Mouse (Mus musculus): ENCODE results near the gene Gm5591.
"Not testable (repeated sequence)": the region's sequence is repeated elsewhere in the genome, so short reads cannot be mapped to it uniquely, and the experiment has no call there.

Gm5591 gene

DNA sequence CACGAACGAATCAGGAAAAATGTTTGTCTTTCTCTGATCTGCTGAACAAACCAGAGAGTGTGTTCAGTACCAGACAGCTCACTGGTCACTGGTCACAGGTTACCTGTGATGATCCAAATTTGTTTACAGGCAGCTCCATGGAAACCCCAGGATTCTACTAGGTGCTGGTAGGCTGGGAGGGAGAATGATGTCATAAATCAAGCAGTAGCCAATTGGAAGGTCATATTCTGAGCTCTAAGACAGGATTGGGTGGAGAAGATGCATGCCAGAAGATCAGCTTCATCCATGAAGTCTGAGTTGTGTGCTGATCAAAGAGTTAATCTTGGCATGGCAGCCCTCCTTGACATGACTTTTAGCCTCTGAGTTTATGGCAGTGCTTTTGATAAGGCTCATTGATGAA is at the start of gene Gm5591:
Gene Gm5591, minus strand, starts transcription at position 101 of the 400 bp plus-strand sequence.
- not testable (repeated sequence) for DNase-seq (ENCODE audit: low spot score in 2 of 2)

DNA sequence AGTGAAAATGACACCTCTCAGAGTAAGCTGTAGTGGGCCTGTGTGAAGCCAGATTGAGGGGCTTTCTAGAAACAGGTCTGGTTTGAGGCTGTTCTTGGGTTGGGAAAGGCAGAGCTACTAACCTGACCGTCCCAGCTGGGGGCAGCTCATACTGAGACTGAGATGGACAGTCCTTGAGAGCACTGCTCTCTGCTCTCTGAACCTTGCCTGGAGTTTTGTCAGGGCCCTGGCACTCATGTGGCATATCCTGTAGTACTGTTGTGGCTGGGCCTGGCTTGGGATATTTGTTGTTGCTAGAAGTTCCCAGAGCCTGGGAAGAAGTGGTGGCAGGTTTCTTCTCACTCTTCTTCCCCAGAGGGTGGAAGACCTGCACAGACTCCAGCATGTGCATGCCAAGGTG is 39.5 kb downstream of the Gm5591 start:
- DNase-seq (ENCODE audit: low spot score in 2 of 2) = peak in 1 of 2 experiments; percentile 10
